Mouse (Mus musculus) spleen, adult 2 months (tissue): ENCODE data around the gene Col18a1.

Experiments used
- CTCF ChIP-seq: fragments of 200-500 bp; IDR thresholded peaks from 2 replicates; pipeline ENCODE4 v1.5.1; 2011; ENCODE audit warnings: mild to moderate bottlenecking, inconsistent platforms; ENCODE audit not compliant: insufficient read depth, insufficient read length, insufficient replicate concordance; ENCODE audit errors: extremely low read depth
- POLR2A ChIP-seq: fragments of 200-500 bp; IDR thresholded peaks from 2 replicates; pipeline ENCODE4 v1.6.1; 2011; ENCODE audit warnings: low read depth, low read length, inconsistent platforms

- no peak for TF ChIP-seq CTCF
- no peak for TF ChIP-seq POLR2A
Measured at GRCm38 (mm10) chr10:77180110-77180509, 13.8 kb upstream of the Col18a1 start.
